Mouse (Mus musculus) C2C12 (cell line): ENCODE results near the gene Hist1h3h.
"Not testable (repeated sequence)": the region's sequence is repeated elsewhere in the genome, so short reads cannot be mapped to it uniquely, and the experiment has no call there.

Source experiments
- CEBPB ChIP-seq: IDR thresholded peaks from one replicate; pipeline ENCODE4 v1.6.1; 2011; ENCODE audit warnings: low read depth, mild to moderate bottlenecking, control low read depth, moderate library complexity
- CTCF ChIP-seq: IDR thresholded peaks from one replicate; pipeline ENCODE4 v1.5.1; 2011; ENCODE audit not compliant: control insufficient read depth, insufficient read depth, insufficient read length
- MAX ChIP-seq: IDR thresholded peaks from one replicate; pipeline ENCODE4 v1.6.1; 2011; ENCODE audit warnings: mild to moderate bottlenecking, control low read depth
- MYOG ChIP-seq: IDR thresholded peaks from one replicate; pipeline ENCODE4 v1.6.1; 2011; ENCODE audit not compliant: control insufficient read depth, insufficient read length; ENCODE audit errors: extremely low read depth
- USF1 ChIP-seq: IDR thresholded peaks from one replicate; pipeline ENCODE4 v1.6.1; 2011; ENCODE audit warnings: low read depth, mild to moderate bottlenecking, control low read depth, moderate library complexity

GRCm38 (mm10) chr13:21716540-21717391 is 693 bp upstream of the Hist1h3h start:
- not testable (repeated sequence) for TF ChIP-seq CTCF, CEBPB, USF1, MYOG, MAX
